Mouse (Mus musculus): Measurements from ENCODE around the gene Slc1a2.

DNA sequence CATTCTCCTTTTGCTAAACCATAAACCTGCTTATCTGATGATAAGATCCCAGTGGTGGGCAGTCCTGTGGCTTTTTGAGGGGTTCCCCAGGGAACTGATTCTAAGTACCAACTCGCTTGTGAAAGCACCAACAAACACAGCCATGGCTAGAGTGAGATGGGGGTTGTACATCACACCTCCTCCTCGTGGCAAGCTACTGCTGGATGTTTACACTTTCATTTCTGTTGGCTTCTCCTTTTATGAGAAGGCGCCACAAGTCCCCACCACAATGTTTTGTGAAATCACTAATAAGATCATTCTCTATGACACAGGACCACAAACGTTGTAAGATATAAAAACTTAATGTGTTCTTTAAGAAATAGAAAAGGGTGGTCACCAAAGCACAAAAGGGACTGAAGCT is 154.3 kb downstream of the Slc1a2 start:
- TF ChIP-seq POLR2A (IDR thresholded peaks at IDR 0.05; ENCODE audit: low read depth, low read length) (no peak), CTCF (conservative IDR thresholded peaks at IDR 0.05; ENCODE audit: insufficient read depth, insufficient read length, low read depth, low read length) (no peak)
